Mouse (Mus musculus): ENCODE data around the gene Egln1.
A peak's percentile ranks its signal among the peaks of the same experiment; 100 is the strongest.

DNA sequence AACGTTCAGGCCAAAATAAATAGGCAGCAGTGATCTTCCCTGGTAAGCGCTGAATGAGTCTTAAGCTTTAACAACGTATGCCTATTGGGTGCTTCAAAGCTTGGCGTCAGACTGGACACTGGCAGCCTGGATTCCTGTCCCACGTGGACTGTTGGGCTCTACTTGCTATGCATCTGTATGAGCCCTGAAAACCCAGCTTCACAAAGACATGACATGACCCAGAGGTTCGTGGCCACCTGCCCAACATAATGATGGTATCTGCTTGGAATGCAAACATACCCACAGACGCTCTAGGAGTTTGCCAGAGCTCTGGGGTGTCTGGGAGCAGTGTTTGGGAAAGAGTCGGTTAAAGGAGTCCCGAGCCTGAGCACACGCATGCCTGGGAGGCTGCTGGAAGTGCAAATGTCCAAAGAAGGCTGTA lies 22.8 kb downstream of the Egln1 start:
- TF ChIP-seq USF1 (IDR thresholded peaks at IDR 0.05; ENCODE audit: low read depth) (peak; percentile 40), CTCF (IDR thresholded peaks at IDR 0.05; ENCODE audit: control insufficient read depth, insufficient read depth, insufficient read length) (no peak), MYOG (IDR thresholded peaks at IDR 0.05; ENCODE audit: control insufficient read depth, extremely low read depth, insufficient read length) (no peak), MYOD1 (IDR thresholded peaks at IDR 0.05; ENCODE audit: control insufficient read depth, insufficient read length, low read depth) (peak; percentile 65), CEBPB (IDR thresholded peaks at IDR 0.05; ENCODE audit: low read depth) (no peak)
